Mouse (Mus musculus) bone marrow macrophage, adult 2 months (primary cell): ENCODE measurements around the gene Supt4a.

ENCODE experiments used
- CTCF ChIP-seq: IDR thresholded peaks from 2 replicates; pipeline ENCODE4 v1.5.1; 2012; ENCODE audit warnings: low read depth, mild to moderate bottlenecking, low read length, moderate library complexity
- POLR2A ChIP-seq: IDR thresholded peaks from 2 replicates; pipeline ENCODE4 v1.6.1; 2012; ENCODE audit warnings: mild to moderate bottlenecking, low read depth, low read length, borderline replicate concordance

- TF ChIP-seq CTCF (no peak), POLR2A (no peak)
These were observed 6.6 kb upstream of the Supt4a start for GRCm38 (mm10) chr11:87730652-87731310.
